Mouse (Mus musculus) cerebellum, adult 2 months (tissue): ENCODE data around the gene Cdh3.

Experiments used
- CTCF ChIP-seq: fragments of 200-500 bp; IDR thresholded peaks from 2 replicates; pipeline ENCODE4 v1.5.1; 2011; ENCODE audit warnings: low read depth, mild to moderate bottlenecking, control low read depth, low read length, moderate library complexity, borderline replicate concordance; ENCODE audit not compliant: insufficient read depth
- POLR2A ChIP-seq: fragments of 200-500 bp; IDR thresholded peaks from 2 replicates; pipeline ENCODE4 v1.6.1; 2011; ENCODE audit warnings: low read length, control low read depth, borderline replicate concordance; ENCODE audit not compliant: insufficient read depth

GRCm38 (mm10) chr8:106539193-106539592 lies 28.5 kb downstream of the Cdh3 start:
- TF ChIP-seq POLR2A (no peak), CTCF (no peak)
